Mouse (Mus musculus): Measurements from ENCODE around the gene Sgce.
"Not testable (repeated sequence)": the region's sequence is repeated elsewhere in the genome, so short reads cannot be mapped to it uniquely, and the experiment has no call there.

The Sgce gene

GRCm38 (mm10) chr6:4746696-4747439, at the start of gene Sgce, which contains the start of gene Peg10:
Sgce (minus strand) TSS chr6:4747207.
Peg10 (plus strand) TSS chr6:4747306.
- peak; percentile 49 to 68 for DNase-seq (ENCODE audit: low spot score in 2 of 2)

- DNase-seq (ENCODE audit: low spot score in 2 of 2): no peak
These were observed 49.3 kb upstream of the Sgce start for GRCm38 (mm10) chr6:4796281-4796680.

- no peak for DNase-seq (ENCODE audit: low spot score in 2 of 2)
These were observed 15.2 kb upstream of the Sgce start for GRCm38 (mm10) chr6:4762252-4762651.

GRCm38 (mm10) chr6:4761415-4762142, 14.6 kb upstream of the Sgce start:
- not testable (repeated sequence) for DNase-seq (ENCODE audit: low spot score in 2 of 2)

- no peak for DNase-seq (ENCODE audit: low spot score in 2 of 2)
These were observed 7.9 kb upstream of the Sgce start for GRCm38 (mm10) chr6:4754886-4755285.

GRCm38 (mm10) chr6:4754286-4754685, 7.3 kb upstream of the Sgce start:
- no peak for DNase-seq (ENCODE audit: low spot score in 2 of 2)

- no peak for DNase-seq (ENCODE audit: low spot score in 2 of 2)
These were observed 4.3 kb upstream of the Sgce start for GRCm38 (mm10) chr6:4751355-4751754.

GRCm38 (mm10) chr6:4749091-4749490, 2.1 kb upstream of the Sgce start:
- peak; percentile 92 for DNase-seq (ENCODE audit: low spot score in 2 of 2)

- DNase-seq (ENCODE audit: low spot score in 2 of 2): peak; percentile 43 to 54
These were observed 1.5 kb upstream of the Sgce start for GRCm38 (mm10) chr6:4748506-4748961.

- DNase-seq (ENCODE audit: low spot score in 2 of 2): peak; percentile 44 to 48
These were observed 884 bp upstream of the Sgce start for GRCm38 (mm10) chr6:4747677-4748505.

GRCm38 (mm10) chr6:4746036-4746695, 841 bp downstream of the Sgce start:
- no peak for DNase-seq (ENCODE audit: low spot score in 2 of 2)

- DNase-seq (ENCODE audit: low spot score in 2 of 2): no peak
These were observed 6.5 kb downstream of the Sgce start for GRCm38 (mm10) chr6:4740511-4740910.

GRCm38 (mm10) chr6:4739522-4740355, 7.3 kb downstream of the Sgce start:
- no peak for DNase-seq (ENCODE audit: low spot score in 2 of 2)

GRCm38 (mm10) chr6:4738717-4739116, 8.3 kb downstream of the Sgce start:
- no peak for DNase-seq (ENCODE audit: low spot score in 2 of 2)

- no peak for DNase-seq (ENCODE audit: low spot score in 2 of 2)
These were observed 8.9 kb downstream of the Sgce start for GRCm38 (mm10) chr6:4738034-4738629.

GRCm38 (mm10) chr6:4736372-4736771, 10.6 kb downstream of the Sgce start:
- no peak for DNase-seq (ENCODE audit: low spot score in 2 of 2)

- DNase-seq (ENCODE audit: low spot score in 2 of 2): no peak
These were observed 13.8 kb downstream of the Sgce start for GRCm38 (mm10) chr6:4733208-4733607.

- DNase-seq (ENCODE audit: low spot score in 2 of 2): no peak
These were observed 15.3 kb downstream of the Sgce start for GRCm38 (mm10) chr6:4731675-4732074.

GRCm38 (mm10) chr6:4728305-4728704, 18.7 kb downstream of the Sgce start:
- DNase-seq (ENCODE audit: low spot score in 2 of 2): no peak

Measured in frontal cortex, postnatal 10 days (tissue).